Mouse (Mus musculus): ENCODE data around the gene Opa1. TPM values are rescaled to one million over a fixed set of nuclear protein-coding genes. Genes with fewer than 3 reads are reported as not detected.

Gene Opa1
- polyA plus RNA-seq, 1 experiment: 41.2 TPM

DNA sequence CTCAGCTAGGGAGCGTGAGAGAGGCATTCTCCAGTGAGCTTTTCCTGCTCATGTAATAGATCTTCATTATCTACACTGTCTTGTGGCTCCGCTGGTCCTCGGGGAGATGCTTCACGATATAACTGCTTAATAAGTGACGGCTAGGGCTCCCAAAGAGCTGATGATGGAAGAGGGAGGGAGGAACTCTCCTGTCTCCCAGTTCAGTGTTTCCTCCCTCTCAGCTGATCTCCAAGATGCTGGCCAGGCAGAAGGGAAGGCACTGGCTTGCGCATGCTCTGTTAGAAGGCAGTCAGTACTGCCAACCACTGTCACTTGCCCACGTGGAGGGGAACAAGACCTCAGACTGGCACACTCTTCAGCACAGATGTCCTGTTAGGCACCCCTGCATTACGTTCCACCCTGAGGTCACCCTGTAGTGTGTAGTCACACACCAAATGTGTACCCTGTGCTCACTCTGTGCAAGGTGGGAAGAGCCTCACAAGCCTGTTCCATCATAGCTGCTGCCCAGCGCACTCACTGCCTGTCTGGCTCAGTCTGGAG is 115.4 kb downstream of the Opa1 start:
- peak; percentile 42 for DNase-seq (ENCODE audit: low read depth)
- no peak for TF ChIP-seq POLR2A (IDR thresholded peaks at IDR 0.05; ENCODE audit: borderline replicate concordance, extremely low read depth, insufficient read depth, insufficient read length, poor library complexity, severe bottlenecking)
- no peak for TF ChIP-seq CTCF (IDR thresholded peaks at IDR 0.05; ENCODE audit: borderline replicate concordance, extremely low read depth, insufficient read depth, insufficient read length)

Other genes starting within 250 kb of the Opa1 start
- 0.61 and 1.0 TPM in 2 replicates for gene Atp13a5, start 200.6 kb upstream of the Opa1 start, polyA plus RNA-seq (2012; rRNA removed)
- 1.4 and 3.4 TPM in 2 replicates for gene Atp13a4, start 34.5 kb upstream of the Opa1 start, polyA plus RNA-seq (2012; rRNA removed)

Data from brain, embryonic 14.5 days (tissue).